Mouse (Mus musculus) thymus, postnatal 10 days (tissue): ENCODE results near the gene Cdc37.

ENCODE experiments used
- DNase-seq, 2 experiments: peaks; one replicate each; pipeline ENCODE4 v3.0.0; 2021; ENCODE audit warnings: low spot score in 2 of 2

Gene Cdc37

DNA sequence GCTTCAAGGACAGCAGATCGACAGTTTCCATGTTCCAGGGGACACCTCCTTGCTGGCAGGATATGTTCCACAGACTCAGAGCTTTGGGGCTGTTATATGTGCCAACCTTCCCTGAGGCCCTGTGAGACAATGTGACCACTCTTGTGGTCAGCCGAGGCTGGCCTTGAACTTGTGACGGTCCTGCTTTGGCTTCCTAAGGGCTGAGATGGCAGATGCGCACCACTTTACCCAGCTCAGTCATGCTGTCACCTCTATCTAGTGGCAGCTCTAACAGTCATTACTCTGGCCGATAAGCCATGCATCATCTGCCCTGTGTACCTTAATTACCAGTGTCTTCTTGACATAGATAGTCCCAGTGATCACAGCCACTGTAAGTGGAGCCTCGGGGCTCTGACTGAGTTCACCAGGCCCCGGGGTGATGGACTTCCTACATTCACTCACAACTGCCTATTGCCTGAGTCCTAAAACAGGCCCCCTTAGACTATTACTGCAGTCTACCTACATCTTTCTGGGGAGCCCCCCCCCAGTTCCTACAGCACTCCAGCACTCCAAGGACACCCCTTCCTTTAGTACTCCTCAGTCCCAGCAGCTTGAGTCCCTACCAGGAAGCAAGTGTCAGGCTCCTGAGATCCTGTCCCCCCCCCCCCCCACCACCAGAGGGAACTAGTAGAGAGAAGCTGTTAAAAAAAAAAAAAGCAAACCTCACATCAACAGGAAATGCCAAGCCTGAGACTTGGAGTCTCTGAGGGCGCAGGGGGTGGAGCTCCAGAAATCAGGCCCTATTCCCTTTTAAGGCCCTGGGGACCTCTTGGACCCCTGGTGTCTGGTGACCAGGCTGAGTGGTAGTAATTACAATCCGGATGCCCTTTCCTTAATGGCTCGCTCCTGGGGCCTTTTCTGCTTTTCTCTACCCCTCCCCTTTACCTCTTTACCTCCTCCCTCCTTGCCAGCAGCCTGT is 17.6 kb upstream of the Cdc37 start:
- DNase-seq, result peak in 1 of 2 experiments; percentile 37

DNA sequence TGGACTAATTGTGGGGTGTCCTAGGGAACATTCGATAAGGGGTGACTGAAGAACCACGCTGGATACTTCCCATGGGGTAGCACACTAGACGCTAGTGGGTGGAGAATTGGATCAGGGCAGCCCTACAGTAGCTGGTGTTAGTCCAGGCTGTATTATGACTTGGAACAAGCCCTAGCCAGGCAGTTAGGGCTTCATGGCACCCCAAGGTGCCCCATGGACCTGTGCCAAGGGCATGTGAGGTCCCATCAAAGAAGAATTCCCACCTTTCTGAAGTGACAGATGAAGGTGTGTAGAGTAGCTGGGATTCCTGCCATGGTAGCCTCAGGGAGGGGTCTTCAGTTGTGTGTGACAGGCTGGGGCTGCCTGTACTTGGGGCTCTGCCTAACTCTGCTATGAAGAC is 16.7 kb upstream of the Cdc37 start:
- no peak for DNase-seq

DNA sequence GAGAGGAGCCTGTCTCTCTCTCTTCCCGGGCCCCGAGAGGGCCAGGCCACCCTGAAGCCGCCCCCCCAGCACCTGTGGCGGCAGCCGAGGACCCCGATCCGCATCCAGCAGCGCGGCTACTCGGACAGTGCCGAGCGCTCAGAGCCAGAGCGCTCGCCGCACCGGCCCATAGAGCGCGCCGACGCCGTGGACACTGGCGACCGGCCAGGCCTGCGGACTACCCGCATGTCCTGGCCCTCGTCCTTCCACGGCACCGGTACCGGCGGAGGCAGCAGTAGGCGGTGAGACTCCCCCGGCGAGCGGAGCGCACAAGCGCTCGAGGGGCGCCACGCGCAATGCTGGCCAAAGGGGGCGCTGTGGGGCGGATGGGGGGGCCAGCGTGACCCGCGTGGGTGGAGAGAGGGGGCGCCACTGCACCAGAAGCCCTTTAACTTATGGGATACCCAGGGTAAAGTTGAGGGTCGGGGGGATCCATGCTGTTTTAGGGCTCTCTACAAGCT is 16.2 kb upstream of the Cdc37 start:
- peak in 1 of 2 experiments; percentile 75 for DNase-seq

DNA sequence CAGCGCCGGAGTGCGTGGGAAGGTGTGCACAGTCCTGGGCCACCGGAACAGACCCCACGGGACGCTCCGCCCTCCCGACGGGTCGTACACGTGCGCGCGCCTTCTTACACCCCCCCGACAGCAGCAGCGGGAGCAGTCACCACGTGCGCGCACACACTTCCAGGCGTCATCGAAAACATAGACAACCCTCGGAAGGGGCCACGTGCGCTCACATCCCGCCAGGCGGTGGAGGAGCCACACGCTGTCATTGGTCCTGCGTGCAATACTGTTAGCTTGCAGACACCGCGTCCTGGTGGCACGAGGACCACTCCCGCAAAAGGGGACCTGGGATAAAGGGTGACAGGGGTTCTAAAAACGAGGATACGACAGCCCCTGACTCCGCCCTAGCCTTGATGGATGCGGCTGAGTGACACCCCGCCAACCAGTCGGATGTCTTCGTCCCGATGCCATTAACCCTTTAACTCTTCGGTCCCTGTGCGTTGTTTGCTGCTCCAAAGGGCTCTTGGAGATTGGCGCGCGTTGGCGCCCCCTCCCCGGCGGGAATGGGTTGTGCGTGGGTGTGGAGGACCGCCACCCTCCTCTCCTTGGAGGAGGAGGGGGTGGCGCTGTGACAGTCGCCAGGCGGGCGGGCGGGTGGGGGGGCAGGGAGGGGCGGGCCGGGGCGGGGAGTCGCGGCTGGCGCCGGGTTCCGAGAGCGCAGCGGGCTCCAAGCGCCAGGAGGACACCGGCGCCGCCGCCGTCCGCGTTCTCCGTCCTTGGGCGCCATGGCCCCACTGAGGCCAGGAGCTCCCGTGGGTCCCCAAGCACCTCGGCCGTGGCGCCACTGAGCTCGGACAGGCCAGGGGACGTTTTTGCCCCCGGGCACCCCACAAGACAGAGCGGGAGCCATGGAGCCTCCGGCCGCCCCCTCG is 15.5 kb upstream of the Cdc37 start, which contains the start of gene Pde4a:
Gene Pde4a (plus strand): TSS at position 674 of the 911 bp plus-strand sequence.
- DNase-seq, result peak; percentile 40 to 57

DNA sequence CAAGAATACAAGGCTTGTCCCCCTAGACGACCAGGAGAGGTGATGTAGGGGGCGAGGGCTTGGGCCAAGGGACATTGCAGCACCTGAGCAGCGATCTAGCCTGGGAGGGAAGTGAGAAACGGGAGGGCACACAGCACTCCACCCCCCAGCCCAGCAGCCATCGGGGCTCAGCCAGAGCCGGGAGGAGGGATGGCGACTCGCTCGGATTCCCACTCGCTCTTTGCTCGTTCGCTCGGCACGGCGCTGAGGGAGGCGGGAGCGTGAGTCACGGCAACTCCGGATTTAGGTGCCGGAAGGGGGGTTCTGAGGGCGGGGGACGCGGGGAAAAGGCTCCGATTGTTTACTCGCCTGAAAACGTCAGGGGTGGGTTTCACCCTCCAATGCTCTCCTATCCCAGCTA is 14.3 kb upstream of the Cdc37 start:
- no peak for DNase-seq

DNA sequence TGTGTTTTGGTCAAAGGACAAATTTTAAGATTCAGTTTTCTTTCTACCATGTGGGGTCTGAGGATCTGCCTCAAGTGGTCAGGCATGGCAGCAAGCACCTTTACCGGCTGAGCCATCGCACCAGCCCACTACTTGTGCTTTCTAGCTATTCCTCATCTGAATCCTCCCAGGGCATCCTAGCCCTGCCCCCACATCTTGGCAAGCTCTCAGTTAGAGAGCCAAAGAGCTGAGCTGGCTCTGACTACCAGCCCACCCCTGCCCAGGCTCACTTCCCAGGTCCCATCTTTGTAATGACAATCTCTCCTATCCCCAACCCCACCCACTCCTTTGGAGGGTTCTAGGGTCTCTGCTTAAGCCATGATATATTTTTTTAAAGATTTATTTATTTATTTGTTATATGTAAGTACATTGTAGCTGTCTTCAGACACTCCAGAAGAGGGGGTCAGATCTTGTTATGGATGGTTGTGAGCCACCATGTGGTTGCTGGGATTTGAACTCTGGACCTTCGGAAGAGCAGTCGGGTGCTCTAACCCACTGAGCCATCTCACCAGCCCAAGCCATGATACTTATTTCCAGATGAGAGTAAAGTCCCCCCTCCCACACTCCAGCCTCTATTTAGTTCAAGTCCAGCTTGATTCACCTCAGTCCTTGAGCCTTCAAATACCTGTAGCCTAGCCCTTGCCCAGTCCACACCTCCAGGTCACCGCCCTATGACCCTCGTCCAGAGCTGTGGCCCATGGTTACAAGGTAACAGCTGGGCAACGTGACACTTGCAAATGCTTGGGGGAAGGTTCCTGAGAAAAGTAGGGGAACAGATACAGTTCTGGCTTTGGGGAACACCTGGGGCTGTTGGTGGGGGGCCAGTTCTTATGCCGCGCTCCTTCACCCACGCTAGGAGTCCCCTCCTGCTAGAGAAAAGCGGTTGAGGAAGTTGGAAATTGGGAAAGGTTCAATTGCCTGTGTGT is 13.6 kb upstream of the Cdc37 start:
- DNase-seq, result no peak

DNA sequence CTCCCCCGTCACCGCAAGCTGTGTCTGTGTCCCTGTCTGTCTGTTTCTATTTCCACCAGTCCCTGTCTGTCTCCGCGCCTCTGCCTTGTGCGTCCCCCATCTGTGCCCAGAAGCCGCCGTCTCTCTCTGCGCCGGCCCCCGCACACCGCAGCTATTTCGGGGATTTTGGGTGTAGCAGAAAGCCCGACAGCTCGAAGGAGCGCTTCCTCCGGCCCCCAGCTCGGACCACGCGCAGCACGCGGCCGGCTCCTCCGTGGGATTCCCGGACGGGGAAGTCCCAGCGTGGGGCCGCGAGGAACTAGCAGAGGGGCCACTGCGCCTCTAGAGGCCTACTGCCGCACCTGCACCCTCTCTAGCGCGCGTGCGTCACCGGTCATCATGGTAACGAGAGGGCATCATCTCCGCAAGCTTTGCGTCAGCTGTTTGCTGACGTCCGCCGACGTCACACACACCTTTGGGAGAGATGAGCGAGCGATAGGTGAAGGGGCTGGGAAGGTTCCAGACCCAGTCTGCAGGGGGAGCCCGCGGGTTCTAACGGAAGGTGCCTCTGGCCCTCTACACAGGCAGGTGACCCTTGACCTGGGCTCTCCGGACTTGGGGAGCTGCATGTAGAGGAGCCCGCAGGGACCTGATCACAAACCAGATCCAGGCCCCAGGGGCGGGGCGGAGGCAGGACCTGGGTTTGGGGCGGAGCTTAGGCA is 11.6 kb upstream of the Cdc37 start:
- peak; percentile 72 to 78 for DNase-seq

DNA sequence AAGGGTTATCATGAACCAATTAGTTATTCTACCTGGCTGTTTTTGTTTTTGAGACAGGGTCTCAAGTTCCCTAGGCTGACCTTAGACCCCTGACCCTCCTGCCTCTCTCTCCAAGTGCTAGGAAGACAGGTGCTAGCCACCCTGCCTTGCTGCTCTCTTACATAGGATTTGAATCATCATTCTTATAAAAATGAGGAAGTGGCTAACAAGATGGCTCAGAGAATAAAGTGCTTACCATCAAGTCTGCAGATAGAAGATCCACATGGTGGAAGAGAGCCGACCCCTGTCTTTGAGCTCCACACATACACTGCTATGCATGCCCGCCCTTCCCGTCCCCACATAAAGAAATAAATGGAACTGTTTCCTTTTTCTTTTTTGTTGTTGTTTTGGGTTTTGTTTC is 5.0 kb upstream of the Cdc37 start:
- DNase-seq, result no peak

DNA sequence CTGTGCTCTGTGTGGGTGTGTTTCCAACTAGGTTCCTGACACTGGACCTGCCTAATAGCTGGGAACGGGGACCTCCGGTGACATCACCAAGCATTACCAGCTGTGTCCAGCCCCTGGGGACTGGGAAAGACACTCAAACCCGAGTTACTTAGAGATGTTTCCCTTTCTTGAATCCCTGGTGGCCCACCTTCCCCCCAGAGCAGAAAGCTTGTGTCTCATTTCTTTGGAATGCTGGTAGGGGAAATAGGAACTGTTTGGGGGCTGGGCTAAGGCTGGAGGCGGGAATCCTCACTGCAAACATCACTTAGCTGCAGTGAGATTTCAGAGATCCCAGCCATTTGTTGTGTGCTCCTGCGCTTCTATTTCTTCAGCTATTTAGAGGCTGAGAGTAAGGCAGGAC is 4.1 kb upstream of the Cdc37 start:
- DNase-seq, result no peak

DNA sequence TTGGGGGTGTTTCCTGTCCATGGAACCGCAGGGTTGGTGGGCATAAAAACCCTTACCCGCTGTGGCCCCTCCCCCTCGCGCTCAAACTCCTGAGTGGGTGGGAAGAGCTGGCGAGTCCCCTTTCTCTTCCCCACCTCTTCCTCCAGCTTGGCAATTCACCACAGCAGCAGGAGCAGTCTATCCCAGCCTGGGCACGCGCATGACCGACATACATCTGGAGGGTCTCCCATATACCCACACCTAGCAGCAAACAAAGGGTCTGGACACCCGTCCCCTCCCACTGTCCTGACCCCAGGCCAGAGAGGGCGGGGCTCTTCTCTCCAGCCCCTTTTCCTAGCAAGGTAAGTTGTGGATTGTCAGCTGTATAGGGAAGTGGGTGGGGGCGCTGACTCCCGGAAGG is 3.5 kb upstream of the Cdc37 start:
- DNase-seq, result no peak

DNA sequence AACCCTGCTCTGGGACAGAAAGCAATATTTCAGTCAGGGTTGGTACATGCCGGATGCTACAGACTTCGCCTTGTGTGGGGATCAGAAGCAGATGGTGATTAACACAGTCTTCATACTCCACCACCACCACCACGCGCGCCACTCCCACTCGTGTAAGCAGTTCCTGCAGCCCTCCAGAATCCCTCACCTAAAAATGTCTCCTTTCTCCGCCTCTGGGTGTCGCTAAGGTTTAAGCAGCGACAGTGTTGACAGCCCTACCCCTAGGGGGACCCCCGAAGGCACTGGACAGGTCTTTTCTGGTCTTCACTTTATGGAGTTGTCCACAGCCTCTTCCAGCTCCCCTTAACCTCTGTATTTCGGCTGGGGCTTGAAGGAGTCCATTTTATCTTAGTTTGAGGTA is 2.9 kb upstream of the Cdc37 start:
- peak in 1 of 2 experiments; percentile 60 for DNase-seq

DNA sequence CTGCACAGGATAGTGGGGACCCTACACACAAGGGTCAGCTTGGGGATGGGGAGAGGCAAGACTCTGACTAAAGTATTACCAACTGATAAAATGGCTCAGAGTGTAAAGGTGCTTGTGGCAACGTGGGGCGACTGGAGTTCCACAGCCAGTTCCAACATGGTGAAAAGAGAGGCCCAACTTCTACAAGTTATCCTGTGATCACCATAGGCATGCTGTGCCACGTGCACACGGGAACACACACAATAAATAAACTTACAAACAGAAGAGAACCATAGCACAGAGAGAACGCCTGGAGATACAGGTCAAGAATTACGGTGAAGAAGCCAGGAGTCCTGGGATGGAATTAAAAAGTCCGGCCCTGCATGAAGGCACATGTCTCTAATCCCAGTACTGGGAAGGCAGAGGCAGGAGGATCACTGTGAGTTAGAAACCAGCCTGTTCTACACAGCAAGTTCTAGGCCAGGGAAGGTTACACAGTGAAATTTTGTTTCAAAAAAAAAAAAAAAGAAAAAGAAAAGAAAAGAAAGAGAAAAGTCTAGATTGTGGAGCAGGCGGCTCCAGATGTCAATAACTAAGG is 617 bp downstream of the Cdc37 start:
- no peak for DNase-seq

DNA sequence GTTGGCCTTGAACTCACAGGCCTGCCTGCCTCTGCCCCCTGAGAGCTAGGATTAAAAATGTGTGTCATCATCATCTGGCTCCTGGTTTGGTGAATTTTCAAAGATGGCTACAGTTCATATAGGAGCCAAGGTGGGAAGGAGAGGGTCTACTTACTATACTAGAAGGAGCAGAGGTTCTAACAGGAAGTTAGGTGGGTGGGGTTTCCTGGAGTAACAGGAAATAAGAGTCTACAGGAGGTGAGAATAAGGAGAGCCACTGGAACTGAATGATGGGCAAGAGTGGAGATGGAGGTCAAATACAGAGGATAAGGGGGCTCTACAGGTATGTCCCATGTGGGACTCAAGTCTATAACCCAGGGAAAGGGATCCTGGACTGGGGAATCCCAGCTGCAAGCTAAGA is 1.4 kb downstream of the Cdc37 start:
- no peak for DNase-seq

DNA sequence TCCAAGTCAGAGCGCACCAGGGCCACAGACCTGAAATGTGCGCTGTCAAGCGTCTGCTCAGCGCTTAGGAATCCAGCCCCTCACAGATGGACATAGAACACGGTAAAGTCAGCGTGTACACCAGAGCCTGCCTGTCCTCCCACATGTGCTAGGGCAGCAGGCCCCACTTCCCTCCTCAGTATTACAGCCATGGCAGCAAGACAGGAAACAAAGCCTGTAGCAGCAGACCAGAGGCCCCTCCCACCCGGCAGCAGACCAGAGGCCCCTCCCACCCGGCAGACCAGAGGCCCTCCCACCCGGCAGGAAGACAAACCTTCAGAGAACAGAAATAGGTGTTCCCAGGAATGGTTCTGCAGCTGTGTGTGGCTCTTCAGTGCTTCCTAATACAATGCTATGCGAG is 3.1 kb downstream of the Cdc37 start:
- peak in 1 of 2 experiments; percentile 62 for DNase-seq

DNA sequence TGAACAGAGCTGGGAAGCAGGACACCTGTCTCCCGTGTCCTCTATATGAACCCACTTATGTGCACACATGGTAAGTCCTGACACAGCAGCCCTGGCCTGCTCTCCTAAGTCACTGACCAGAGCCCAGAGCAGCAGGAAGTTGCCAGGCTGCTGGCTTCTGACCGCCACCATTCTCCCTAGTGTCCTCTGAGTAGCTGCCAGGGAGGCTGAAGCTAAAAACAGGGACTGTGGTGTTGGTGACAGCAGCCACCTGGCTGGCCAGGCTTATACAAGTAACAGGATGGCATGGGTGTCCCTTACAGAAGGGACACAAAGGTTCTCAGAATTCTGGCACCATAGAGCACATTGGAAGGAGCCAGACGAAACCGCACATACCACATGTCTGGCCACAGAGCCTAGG is 4.4 kb downstream of the Cdc37 start:
- DNase-seq, result no peak

DNA sequence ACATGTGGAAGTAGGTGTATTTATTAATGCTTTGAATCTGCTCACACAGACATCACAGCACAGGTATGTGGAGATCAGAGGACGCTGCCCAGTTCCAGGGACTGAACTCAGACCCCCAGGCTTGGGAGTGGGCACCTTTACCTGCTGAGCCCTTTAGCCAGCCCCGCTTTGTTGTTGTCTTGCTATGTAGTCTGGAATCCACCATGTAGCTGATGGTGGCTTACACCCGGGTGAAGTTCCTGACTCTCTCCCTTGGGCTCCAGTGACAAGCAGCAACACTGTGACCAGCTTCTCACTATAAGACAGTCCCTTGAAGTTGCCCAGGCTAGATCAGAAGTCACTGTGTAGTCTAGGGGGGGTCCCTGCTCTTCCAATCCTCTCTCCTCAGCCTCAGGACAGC is 5.4 kb downstream of the Cdc37 start:
- no peak for DNase-seq

DNA sequence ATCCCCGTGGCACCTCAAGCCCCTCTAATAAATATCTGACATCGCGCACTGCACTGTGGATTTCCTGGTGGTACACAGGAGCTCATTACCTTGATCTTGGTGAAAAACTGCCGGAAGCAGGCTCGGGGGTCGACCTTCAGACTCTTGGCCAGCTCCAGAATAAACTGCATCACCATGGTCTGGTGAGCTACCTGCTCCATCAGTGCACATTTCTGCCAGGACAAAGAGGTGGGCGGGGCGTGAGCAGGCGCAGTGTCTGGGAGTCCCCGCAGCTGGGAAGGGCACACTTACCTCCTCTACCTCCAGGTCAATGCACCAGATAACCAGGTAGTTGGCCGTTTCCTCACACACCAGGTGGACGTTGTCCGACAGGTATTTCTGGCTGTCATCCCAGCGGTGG is 7.9 kb downstream of the Cdc37 start:
- no peak for DNase-seq

DNA sequence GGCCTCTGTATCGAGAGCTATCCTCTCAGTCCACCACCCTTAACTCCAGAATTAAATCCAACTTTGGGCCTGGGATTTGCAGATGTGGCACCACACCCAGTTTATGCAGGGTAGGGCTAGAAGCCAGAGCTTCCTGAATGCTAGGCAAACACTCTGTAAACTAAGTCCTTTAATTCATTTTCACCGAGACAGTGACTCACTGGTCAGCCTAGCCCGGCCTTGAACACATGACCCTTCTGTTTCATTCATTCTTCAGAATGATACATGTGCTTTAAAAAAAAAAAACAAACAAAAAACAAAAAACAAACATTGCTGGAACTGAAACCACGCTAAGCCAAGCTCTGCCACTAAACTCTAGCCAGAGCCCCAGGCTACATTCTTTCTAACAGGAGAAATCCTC is 11.4 kb downstream of the Cdc37 start:
- DNase-seq, result no peak

DNA sequence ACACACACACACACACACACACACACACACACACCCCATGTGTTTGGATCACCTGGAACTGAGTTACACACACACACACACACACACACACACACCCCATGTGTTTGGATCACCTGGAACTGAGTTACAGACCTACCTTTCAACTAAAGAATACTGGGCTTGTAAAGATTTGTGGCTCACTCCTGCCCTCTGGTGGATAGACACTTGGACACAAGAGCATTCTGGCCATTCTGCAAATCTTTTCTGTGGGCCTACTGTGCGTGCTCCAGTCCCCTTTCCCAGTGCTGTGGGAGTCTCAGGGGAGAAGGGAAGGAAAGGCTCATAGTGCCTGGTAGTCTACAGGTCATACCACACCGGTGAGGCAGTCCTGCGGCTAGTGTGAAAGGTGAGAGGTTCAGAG is 12.6 kb downstream of the Cdc37 start:
- peak; percentile 35 to 78 for DNase-seq

DNA sequence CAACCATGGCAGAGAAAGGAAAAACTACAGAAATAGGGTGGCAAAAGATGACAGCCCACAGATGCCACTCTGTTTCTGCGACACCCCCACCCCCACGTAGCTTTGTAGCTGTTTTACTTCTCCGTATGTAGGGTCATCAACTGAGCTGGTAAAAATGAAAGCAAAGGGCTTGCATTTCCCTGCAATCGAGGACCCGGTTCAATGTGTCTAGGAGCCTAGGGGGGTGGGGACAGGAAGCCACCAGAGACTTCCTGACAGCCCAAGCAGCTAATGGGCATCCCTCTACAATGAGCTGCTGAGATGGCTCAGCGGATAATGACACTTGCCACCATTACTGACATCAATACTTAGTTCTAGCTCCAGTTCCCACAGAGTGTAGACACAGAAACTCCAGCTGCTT is 13.4 kb downstream of the Cdc37 start:
- DNase-seq, result no peak
